Mouse (Mus musculus): ENCODE measurements around the gene Psmd13. TPM values are rescaled to one million over a fixed set of nuclear protein-coding genes. Genes with fewer than 3 reads are reported as not detected.
"Not testable (repeated sequence)": the region's sequence is repeated elsewhere in the genome, so short reads cannot be mapped to it uniquely, and the experiment has no call there.

Gene Psmd13
- total RNA-seq, 4 experiments from 2014 or later, result 105 to 117 (median 109) TPM

DNA sequence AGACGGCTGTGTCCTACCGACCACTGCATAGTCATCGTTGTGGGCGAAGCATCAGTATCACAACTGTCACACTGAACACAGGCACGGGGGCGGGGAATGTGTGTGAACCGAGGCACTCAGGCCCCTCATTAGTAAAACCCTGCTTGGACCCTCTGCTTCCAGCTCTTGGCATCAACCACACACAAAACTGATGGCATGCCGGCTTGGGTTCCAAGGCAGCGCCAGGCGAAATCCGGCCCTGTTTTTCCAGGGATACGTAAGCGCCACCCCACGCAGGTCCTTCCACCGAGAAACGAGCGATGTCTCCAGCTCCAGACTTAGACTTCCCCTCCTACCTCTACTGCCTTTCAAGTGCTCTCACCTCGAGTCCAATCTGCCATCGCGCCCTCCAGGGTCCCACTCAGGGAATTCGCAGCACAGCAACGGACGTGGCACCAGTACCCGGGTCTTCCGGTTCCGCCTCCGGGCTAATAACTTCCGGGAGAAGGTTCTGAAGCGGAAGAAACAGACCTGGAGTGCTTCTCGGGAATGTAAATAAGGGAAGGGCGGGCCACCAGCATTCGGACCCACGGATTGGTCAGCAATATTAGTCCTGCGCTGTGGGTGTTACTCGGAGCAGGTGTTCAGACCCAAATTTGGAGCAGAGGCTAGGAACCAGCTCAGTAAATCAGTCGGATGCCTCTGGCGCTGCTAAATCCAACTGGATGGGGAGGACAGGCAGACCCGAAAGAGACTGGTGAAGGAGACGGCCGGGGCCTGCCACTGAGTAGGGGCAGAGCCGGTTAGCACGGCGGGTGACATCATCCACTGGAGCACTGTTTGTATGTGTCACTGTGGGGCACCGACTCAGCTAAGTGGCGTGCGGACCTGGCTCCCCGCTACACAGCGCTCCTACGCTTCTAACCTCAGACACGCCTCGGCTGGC, 25.6 kb upstream of the Psmd13 start, which contains the start of gene Gm45785:
TSS of gene Gm45785 (minus strand) at position 472 of the 925 bp plus-strand sequence.
- DNase-seq (ENCODE audit: low spot score in 2 of 2), result peak; percentile 69 to 87

DNA sequence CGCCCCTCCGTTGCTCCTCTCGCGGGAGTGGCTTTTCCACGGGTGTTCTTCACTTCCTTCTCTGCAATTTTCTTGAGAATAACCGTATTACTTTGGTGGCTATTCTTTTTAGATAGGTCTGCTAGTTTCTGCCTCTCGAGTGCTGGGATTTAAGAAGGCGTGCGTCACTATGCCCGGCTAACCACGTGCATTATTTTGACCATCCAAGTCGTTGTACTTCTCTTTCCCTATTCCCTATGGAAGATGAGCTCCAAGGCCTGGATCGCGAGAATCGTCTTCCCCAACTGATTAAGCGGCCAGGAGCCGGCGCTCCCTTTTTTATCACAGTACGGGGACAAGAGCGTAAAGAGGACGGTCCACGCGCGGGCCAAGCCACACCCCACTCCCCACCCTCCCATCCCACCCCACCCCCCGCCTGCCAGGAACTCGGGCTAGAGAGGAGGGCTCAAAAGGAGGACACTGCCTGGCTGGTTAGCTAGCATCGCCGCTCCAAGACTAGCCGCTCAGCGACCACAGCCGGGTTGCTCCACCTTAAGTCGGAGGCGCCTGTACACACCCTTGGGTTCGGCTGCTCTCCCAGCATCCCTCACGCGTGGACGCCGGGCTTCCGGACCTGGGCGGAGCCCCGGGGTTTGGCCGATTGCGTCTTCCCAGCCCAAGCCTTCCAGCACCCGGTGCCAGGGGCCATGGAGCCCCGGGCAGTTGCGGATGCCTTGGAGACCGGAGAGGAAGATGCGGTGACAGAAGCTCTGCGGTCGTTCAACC, 24.8 kb upstream of the Psmd13 start, which contains the start of gene Ric8a:
TSS of gene Ric8a (plus strand) at position 173 of the 765 bp plus-strand sequence.
- peak; percentile 85 to 88 for DNase-seq (ENCODE audit: low spot score in 2 of 2)

DNA sequence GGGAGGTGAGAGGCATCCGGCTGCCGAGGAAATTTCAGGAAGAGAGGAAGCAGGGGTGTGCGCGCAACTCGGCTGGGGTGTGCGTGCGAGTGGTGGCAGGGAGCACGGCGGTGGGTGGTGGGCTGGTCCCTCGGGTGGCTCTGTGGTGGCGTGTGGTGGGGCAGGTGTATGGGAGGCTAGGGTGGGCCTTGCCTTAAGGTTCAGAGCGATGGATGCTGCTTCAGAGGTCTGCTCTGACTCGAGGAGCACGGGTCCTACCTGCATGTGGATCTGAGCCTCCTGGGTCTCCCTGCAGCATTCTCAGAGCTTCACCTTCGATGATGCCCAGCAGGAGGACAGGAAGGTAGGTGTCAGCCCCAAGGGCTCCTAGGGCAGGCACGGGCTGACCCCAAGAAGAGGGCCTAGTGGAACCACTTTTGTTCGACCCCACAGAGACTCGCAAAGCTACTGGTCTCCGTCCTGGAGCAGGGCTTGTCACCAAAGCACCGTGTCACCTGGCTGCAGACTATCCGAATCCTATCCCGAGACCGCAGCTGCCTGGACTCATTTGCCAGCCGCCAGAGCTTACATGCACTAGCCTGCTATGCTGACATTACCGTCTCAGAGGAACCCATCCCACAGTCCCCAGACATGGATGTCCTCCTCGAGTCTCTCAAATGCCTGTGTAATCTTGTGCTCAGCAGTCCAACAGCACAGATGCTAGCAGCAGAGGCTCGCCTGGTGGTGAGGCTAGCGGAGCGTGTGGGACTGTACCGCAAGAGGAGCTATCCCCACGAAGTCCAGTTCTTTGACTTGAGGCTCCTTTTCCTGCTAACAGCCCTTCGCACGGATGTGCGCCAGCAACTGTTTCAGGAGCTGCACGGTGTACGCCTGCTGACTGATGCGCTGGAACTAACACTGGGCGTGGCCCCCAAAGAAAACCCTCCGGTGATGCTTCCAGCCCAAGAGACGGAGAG, 23.9 kb upstream of the Psmd13 start, which contains the start of gene Bet1l:
TSS of gene Bet1l (minus strand) at position 28 of the 956 bp plus-strand sequence.
- no peak for DNase-seq (ENCODE audit: low spot score in 2 of 2)

DNA sequence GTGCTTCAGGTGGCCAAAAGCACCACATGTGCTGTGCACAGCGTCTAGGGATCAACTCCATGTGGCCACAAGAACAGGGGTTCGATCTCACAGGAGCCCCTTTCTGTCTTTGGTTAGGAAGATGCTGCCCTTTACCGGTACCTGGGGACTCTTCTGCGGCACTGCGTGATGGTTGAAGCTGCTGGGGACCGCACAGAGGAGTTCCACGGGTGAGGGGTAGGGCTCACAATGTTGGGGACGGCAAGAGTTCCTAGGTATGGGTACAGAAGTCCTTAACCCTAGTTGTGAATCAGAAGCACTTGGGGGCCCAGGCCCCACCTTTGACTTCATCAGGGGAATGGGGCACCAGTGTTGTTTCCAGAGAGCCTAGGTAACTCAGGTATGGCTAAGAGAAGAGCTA, 23.0 kb upstream of the Psmd13 start:
- DNase-seq (ENCODE audit: low spot score in 2 of 2), result no peak

DNA sequence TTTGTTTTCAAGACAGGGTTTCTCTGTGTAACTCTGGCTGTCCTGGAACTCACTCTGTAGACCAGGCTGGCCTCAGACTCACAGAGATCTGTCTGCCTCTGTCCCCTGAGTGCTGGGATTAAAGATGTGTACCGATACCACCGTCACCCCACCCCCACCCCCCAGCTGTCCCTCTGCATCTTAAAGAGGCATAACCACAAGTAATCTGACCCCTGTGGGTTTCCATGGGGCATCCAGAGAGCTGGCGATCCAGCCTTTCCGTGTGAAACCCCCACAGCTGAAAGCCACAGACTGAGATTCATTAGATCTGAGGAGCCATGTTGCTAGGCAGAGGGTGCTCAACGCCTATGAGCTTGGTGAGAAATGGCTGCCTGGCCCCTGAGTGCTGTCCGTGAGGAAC, 21.8 kb upstream of the Psmd13 start:
- no peak for DNase-seq (ENCODE audit: low spot score in 2 of 2)

DNA sequence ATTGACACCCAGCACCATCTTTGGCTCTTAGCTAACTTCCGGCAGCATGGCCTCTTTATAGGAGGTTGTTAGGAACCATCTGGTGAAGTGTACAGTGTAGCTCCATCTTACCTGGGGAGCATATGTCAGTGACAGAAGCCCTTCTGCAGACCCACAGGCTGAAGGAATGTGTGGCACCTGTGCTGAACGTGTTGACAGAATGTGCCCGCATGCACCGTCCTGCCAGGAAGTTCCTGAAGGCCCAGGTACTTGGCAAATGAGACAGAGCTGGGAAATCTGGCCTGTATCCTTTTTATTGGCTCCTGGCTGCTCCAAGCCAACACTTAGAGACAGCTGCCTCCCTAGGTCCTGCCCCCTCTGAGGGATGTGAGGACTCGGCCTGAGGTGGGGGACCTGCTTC, 21.0 kb upstream of the Psmd13 start:
- DNase-seq (ENCODE audit: low spot score in 2 of 2), result no peak

DNA sequence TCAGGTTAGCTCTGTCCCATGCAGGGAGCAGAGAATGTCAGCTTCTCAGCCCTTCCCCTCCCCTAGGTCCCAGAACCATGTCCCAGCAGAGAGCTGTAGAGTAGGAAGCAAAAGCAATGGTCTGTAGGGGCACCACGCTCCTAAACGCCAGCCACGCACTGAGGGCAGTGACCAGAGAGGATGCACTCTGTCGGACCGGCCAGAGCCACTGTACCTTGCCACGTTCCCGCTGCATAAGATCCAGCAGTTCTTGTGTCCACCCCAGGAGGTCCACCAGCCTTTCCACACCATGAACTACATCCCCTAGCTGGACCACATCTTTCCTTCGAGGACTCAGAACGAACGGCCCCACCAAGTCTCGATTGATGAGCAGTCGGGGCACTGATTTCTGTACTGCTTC, 17.0 kb upstream of the Psmd13 start:
- no peak for DNase-seq (ENCODE audit: low spot score in 2 of 2)

DNA sequence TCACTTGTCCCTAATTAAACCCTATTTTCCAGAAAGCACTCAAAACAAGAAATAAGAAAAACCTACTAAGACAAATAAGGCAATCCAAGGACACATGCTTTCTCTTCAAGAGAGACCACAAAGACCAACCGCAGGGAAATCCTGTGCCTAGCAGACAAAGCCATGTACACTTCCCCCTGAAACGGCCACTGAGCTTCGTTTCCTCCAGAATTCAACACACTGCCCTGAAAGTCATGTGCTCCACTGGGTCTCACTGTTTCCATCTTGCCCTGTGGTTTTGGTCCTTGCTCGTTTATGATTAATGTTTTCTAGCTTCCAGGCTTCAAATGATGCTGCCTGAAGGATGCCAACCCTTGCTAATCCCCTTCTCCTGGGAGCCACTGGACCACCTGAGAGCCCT, 7.5 kb upstream of the Psmd13 start:
- DNase-seq (ENCODE audit: low spot score in 2 of 2), result no peak

DNA sequence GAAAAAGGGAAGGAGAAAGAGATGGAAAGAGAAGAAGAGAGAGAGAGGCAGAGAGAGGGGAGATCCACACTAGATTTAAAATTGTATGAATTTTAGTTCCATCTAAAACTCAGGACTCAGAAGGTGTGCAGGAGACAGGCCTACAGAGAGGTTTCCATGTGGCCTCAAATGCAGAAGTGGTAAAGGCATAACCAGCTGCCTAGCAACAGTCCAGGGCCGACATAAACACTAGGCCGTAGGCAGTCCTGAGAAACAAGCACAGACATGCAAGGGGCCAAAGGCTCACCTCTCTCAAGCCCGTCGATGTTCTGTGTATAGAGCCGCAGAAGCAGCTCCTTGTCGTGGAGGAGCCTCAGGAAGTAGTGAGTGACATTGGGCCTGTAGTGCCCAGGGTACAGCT, 4.4 kb upstream of the Psmd13 start:
- no peak for DNase-seq (ENCODE audit: low spot score in 2 of 2)

DNA sequence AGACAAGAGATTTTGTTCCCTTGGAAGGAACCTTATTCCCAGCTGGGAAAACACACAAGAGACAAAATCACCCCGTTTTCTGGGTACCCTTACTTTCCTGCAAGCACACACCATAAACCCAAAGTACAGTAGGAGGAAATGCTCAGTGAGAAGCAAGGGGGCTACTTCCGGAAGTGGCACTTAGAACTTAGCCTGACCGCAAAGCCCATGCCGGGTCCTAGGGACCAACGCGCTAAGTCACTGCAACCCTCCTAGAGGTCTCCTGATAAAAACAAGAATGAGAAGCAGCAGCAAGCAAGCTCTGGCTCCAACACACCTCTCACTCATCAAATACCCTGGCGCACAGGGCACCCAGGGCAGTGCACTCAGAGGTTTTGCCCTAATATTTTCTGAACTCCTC, 2.4 kb upstream of the Psmd13 start:
- DNase-seq (ENCODE audit: low spot score in 2 of 2), result no peak

DNA sequence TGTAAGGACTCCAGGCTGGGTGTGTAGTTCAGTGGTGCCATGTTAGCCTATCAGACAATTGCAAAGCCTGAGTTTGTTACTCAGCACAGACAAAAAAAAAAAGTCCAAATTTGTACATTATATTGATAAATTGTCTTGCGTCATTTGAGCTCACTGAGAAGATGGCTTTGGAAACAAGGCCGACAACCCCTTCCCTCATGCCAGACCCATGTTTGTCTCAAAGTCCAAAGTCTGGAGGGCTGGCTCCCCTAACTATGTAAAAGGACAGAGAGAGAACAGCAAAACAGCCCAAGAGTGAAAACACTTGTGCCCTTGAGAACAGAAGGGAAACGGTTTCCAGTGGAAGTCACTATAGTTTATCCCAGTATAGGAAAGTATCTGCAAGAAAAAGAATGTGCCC, 1.3 kb upstream of the Psmd13 start:
- no peak for DNase-seq (ENCODE audit: low spot score in 2 of 2)

DNA sequence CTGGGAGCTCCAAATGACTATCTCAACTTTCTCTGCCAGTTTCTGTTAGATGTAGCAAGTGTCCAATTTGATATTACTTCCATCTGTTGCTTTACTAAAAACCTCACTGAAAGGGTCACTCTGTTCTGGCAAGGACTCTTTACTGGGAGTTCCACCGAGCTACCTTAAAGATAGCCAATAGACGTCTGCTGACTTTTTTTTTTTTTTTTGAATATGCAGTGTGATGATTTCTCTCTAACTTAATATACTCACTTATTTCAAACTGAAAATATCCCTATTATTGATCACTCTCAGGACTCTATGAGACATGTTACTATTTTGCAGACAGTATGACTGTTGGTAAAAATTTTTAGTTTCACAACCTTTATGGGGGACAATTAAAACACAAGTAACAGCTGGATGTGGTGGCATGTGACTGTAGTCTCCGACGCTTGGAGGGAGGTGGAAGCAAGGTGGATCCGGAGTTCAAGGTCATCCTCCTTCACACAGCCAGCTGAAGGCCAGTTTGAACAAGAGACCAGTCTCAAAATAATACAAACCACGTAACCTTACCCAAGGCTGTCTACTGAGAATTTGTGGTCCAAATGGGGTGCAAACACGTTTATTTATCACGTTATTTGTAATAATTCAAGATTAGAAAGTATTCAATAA, 778 bp upstream of the Psmd13 start:
- DNase-seq (ENCODE audit: low spot score in 2 of 2), result no peak

DNA sequence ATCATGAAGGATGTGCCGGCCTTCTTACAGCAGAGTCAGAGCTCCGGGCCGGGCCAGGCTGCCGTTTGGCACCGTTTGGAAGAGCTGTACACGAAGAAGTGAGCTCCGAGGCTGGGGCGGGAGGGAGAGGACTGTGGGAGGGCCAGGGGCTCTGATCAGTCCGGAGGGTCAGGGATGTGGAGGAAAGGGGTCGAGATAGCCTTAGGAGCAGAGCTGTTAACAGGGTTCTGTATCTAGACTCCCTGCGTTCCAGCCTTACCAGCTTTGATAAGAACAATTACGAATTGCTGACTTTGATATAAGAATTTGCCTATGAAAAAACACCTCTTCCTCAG, 668 bp downstream of the Psmd13 start:
- no peak for DNase-seq (ENCODE audit: low spot score in 2 of 2)

DNA sequence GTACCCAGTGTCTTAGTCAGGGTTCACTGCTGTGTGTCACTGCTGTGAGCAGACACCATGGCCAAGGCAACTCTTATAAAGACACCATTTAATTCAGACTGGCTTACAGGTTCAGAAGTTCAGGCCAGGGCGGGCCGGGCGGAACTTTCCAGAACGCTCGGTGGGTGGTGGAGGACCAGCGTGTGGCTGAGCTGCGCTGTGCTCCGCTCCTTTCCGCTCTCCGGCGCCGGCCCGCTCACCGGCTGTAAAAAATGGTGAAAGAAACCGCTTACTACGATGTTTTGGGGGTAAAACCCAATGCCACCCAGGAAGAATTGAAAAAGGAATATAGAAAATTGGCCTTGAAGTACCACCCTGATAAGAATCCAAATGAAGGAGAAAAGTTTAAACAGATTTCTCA, 8.9 kb downstream of the Psmd13 start:
- DNase-seq (ENCODE audit: low spot score in 2 of 2), result not testable (repeated sequence)

DNA sequence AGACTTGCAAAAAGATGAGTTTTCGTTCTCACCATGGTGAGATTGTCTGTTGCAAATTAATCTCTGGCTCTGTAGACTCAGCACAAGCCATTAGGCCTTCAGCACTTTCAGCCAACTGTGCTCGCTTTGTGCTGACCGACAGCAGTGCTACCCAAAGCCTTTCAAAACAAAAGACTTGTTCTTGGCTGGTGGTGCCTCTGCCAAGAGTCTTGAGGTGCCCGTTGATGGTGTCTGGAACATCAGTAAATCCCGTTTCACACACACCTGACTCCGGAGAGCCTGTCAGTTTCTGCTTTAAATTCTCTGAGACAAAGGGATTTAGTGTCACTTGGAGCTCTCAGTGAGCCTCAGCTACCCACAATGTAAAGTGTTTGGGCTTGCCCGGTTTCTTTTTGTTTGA, 12.3 kb downstream of the Psmd13 start:
- DNase-seq (ENCODE audit: low spot score in 2 of 2), result no peak

DNA sequence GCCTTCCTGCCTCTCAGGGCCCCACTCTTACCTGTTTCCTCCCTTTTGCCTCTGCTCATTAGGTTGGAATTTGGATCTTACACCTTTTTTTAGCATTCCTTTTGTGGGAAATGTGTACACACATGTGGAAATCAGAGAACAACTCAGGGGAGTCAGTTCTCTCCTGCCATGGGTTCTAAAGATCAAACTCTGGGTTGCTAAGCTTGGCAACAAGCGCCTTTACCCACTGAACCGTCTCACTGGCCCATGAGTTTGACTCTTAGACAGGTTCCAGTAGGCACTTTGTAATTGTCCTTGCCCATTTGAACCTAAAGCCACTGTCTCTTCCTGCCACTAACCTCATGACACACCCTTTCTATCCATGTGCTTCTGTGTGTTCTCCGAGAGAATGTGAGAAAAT, 12.8 kb downstream of the Psmd13 start:
- no peak for DNase-seq (ENCODE audit: low spot score in 2 of 2)

DNA sequence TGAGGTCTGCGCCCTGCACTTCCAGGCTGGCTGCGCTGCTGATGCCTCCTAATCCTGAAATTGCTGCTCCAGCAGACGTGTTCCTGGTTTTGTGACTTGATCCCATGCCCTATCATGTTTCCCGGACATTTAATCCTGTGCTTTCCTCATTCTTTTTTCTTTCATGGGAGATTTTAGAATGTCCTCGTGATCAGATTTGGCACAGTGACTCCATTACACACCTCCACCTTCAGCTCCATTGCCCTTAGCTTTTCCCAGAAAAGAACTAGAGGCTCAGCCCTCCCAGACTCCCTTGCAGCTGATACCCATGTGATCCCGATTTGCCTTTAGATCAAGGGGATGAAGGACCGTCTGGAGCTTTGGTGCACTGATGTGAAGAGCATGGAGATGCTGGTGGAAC, 16.1 kb downstream of the Psmd13 start:
- DNase-seq (ENCODE audit: low spot score in 2 of 2), result no peak

DNA sequence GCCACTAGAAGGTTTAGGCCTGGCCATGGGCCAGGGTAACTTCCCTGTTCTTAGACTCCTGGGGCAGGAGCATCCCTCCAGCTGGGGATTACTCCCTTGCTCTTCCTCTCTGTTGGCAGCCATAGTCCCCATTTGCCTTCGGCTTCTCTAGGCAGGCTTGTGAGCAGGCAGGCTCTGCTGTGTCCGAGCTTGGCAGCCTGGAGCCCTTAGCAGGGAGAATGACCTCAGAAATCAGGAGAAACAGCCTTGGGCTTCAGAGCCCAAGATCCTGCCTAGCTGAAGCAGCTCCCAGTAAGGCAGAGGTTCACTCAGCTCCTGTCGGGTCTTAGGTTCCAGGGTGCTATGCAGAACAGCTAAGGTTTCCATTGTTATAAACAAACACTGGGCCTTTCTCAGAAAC, 17.4 kb downstream of the Psmd13 start:
- DNase-seq (ENCODE audit: low spot score in 2 of 2), result no peak

DNA sequence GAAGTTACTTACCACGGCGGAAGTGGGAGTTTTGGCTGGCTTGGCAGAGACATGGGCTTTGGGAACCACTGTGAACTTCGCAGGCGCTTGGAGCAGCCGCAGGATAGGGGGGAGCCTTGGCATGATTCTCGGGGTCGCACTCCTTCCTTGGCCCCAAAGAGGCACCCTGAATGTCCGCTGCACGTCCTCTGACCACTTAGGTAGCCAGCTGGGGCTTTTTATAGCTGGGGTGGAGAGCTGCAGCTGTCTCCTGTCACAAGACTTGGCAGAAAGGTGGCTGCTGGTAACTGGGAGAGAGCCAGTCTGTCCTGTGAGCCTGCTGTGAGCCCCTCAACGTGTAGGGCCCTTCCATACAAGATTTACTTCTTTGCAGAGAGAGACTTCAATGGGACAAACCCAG, 18.5 kb downstream of the Psmd13 start, which contains the start of gene Cox8b:
TSS of gene Cox8b (minus strand) at position 227 of the 400 bp plus-strand sequence.
- no peak for DNase-seq (ENCODE audit: low spot score in 2 of 2)

DNA sequence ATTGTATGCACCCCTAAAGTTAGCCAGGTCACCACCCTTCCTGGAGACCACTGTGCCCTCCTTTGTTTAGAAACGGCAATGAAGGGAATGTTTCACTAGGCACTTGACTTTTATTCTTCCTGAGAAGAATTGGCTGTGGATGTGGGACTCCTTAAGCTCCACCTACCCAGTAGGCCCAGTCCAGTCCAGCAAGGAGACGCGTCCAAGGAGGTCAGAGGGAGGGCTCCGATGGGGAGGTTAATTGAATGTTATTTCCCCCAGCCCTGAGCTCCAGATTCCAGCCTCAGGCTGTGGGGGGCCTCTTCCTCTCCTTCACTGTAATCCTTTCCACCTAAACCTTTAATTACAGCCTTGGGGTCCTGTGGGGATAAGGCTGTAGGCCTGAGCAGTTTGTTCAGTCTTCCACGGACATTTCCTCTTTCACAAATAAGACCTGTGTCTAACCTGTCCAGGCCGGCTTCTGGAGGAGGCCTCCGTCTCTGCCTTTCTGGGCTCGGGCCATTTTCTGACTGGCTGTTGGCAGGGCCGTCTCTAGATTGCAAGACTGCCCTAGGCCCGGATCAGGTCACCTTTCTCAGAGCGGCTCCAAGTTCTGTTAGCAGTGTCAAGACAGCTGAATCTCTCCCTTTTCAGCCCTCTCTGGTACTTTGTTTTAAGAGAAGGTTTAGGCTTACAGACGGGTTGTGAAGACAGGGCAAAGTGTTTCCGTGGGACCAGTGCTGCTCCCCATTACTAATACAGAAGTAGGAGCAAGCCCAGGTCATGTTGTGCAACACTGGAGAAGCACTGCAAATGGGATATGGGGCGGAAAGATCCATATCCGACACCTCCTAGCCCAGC, 20.5 kb downstream of the Psmd13 start:
- DNase-seq (ENCODE audit: low spot score in 2 of 2), result no peak
